Mouse (Mus musculus): ENCODE measurements around the gene Scaf8. TPM values are rescaled to one million over a fixed set of nuclear protein-coding genes. Genes with fewer than 3 reads are reported as not detected.
"Not testable (repeated sequence)": the region's sequence is repeated elsewhere in the genome, so short reads cannot be mapped to it uniquely, and the experiment has no call there.

Gene Scaf8
- polyA plus RNA-seq (2014; fragmentation: Nextera tagmentation; extraction: Ambion mirVana) = 28.7 and 32.7 TPM in 2 replicates

GRCm38 (mm10) chr17:3114720-3115379 lies at the start of gene Scaf8:
Scaf8 (plus strand) TSS chr17:3114972.
- Histone ChIP-seq H3K4me1 (ENCODE audit: control insufficient read depth, insufficient read depth, low read length) (no peaks in the 10 kb centered on the region), H3K4me2 (ENCODE audit: low read depth, severe bottlenecking) (peak within 1 kb of the TSS; percentile 66), H3K27ac (replicated peaks; ENCODE audit: low read depth, low read length) (peak within 1 kb of the TSS; percentile 99), H3K36me3 (ENCODE audit: control insufficient read depth, insufficient read depth, low read length) (no peaks in the 10 kb centered on the region), H3K9ac (ENCODE audit: low read length) (peak within 1 kb of the TSS; percentile 97), H3K27me3 (ENCODE audit: control insufficient read depth, insufficient read depth, low read length) (no peaks in the 10 kb centered on the region), H3K9me3 (ENCODE audit: control insufficient read depth, low read length) (no peaks in the 10 kb centered on the region), H3K4me3 (ENCODE audit: low read depth, low read length) (peak within 1 kb of the TSS; percentile 89)
- DNase-seq (ENCODE audit: low spot score) (peak; percentile 93), ATAC-seq (ENCODE audit: insufficient number of reproducible peaks, low FRiP score, low TSS enrichment, low read depth) (peak; percentile 95)
- WGBS = under 1% methylated on average over 78 of the region's 91 CpGs

GRCm38 (mm10) chr17:3075166-3075872 lies 39.5 kb upstream of the Scaf8 start:
- DNase-seq (ENCODE audit: low spot score) (no peak), ATAC-seq (ENCODE audit: insufficient number of reproducible peaks, low FRiP score, low TSS enrichment, low read depth) (no peak)
- Histone ChIP-seq H3K36me3 (ENCODE audit: control insufficient read depth, insufficient read depth, low read length) (peaks cover 11% of the 10 kb centered on the region), H3K27ac (replicated peaks; ENCODE audit: low read depth, low read length) (no peak overlapping the region), H3K4me3 (ENCODE audit: low read depth, low read length) (no peak overlapping the region), H3K27me3 (ENCODE audit: control insufficient read depth, insufficient read depth, low read length) (no peaks in the 10 kb centered on the region), H3K4me1 (ENCODE audit: control insufficient read depth, insufficient read depth, low read length) (no peaks in the 10 kb centered on the region), H3K9me3 (ENCODE audit: control insufficient read depth, low read length) (0 out of 2 replicates have a peak, but pooled peaks cover 4% of the 10 kb centered on the region), H3K4me2 (ENCODE audit: low read depth, severe bottlenecking) (no peak overlapping the region), H3K9ac (ENCODE audit: low read length) (no peak overlapping the region)
- 96% methylated on average over 9 of the region's 9 CpGs for WGBS

GRCm38 (mm10) chr17:3075873-3076245 lies 38.9 kb upstream of the Scaf8 start:
- Histone ChIP-seq H3K4me2 (ENCODE audit: low read depth, severe bottlenecking) (no peak overlapping the region), H3K27me3 (ENCODE audit: control insufficient read depth, insufficient read depth, low read length) (no peaks in the 10 kb centered on the region), H3K4me1 (ENCODE audit: control insufficient read depth, insufficient read depth, low read length) (no peaks in the 10 kb centered on the region), H3K36me3 (ENCODE audit: control insufficient read depth, insufficient read depth, low read length) (peaks cover 11% of the 10 kb centered on the region), H3K4me3 (ENCODE audit: low read depth, low read length) (no peak overlapping the region), H3K27ac (replicated peaks; ENCODE audit: low read depth, low read length) (no peak overlapping the region), H3K9me3 (ENCODE audit: control insufficient read depth, low read length) (0 out of 2 replicates have a peak, but pooled peaks cover 4% of the 10 kb centered on the region), H3K9ac (ENCODE audit: low read length) (no peak overlapping the region)
- 90% methylated on average over 4 of the region's 4 CpGs for WGBS
- no peak for DNase-seq (ENCODE audit: low spot score)
- no peak for ATAC-seq (ENCODE audit: insufficient number of reproducible peaks, low FRiP score, low TSS enrichment, low read depth)

- H3K4me2 ChIP-seq (ENCODE audit: low read depth, severe bottlenecking); H3K9ac ChIP-seq (ENCODE audit: low read length); H3K36me3 ChIP-seq (ENCODE audit: control insufficient read depth, insufficient read depth, low read length); H3K4me1 ChIP-seq (ENCODE audit: control insufficient read depth, insufficient read depth, low read length); H3K27ac ChIP-seq (replicated peaks; ENCODE audit: low read depth, low read length); H3K27me3 ChIP-seq (ENCODE audit: control insufficient read depth, insufficient read depth, low read length); DNase-seq (ENCODE audit: low spot score); ATAC-seq (ENCODE audit: insufficient number of reproducible peaks, low FRiP score, low TSS enrichment, low read depth); H3K4me3 ChIP-seq (ENCODE audit: low read depth, low read length); H3K9me3 ChIP-seq (ENCODE audit: control insufficient read depth, low read length): not testable (repeated sequence)
- WGBS = 90% methylated on average over 9 of the region's 9 CpGs
Measured at GRCm38 (mm10) chr17:3077936-3078335, 36.8 kb upstream of the Scaf8 start.

- H3K9me3 ChIP-seq (ENCODE audit: control insufficient read depth, low read length); H3K4me1 ChIP-seq (ENCODE audit: control insufficient read depth, insufficient read depth, low read length); H3K4me2 ChIP-seq (ENCODE audit: low read depth, severe bottlenecking); H3K36me3 ChIP-seq (ENCODE audit: control insufficient read depth, insufficient read depth, low read length); H3K27ac ChIP-seq (replicated peaks; ENCODE audit: low read depth, low read length); H3K27me3 ChIP-seq (ENCODE audit: control insufficient read depth, insufficient read depth, low read length); H3K4me3 ChIP-seq (ENCODE audit: low read depth, low read length); ATAC-seq (ENCODE audit: insufficient number of reproducible peaks, low FRiP score, low TSS enrichment, low read depth); H3K9ac ChIP-seq (ENCODE audit: low read length); DNase-seq (ENCODE audit: low spot score): not testable (repeated sequence)
- 89% methylated on average over 7 of the region's 9 CpGs for WGBS
Measured at GRCm38 (mm10) chr17:3080587-3081349, 34.0 kb upstream of the Scaf8 start.

- H3K27me3 ChIP-seq (ENCODE audit: control insufficient read depth, insufficient read depth, low read length); H3K4me1 ChIP-seq (ENCODE audit: control insufficient read depth, insufficient read depth, low read length); H3K36me3 ChIP-seq (ENCODE audit: control insufficient read depth, insufficient read depth, low read length); H3K9me3 ChIP-seq (ENCODE audit: control insufficient read depth, low read length); H3K9ac ChIP-seq (ENCODE audit: low read length); H3K27ac ChIP-seq (replicated peaks; ENCODE audit: low read depth, low read length); DNase-seq (ENCODE audit: low spot score); H3K4me2 ChIP-seq (ENCODE audit: low read depth, severe bottlenecking); H3K4me3 ChIP-seq (ENCODE audit: low read depth, low read length): not testable (repeated sequence)
- ATAC-seq (ENCODE audit: insufficient number of reproducible peaks, low FRiP score, low TSS enrichment, low read depth) = peak; percentile 51
- 90% methylated on average over 1 of the region's 3 CpGs for WGBS
Measured at GRCm38 (mm10) chr17:3081512-3082100, 33.2 kb upstream of the Scaf8 start.

GRCm38 (mm10) chr17:3082125-3082755 lies 32.5 kb upstream of the Scaf8 start:
- H3K9me3 ChIP-seq (ENCODE audit: control insufficient read depth, low read length); H3K27me3 ChIP-seq (ENCODE audit: control insufficient read depth, insufficient read depth, low read length); H3K4me1 ChIP-seq (ENCODE audit: control insufficient read depth, insufficient read depth, low read length); H3K9ac ChIP-seq (ENCODE audit: low read length); H3K27ac ChIP-seq (replicated peaks; ENCODE audit: low read depth, low read length); H3K4me2 ChIP-seq (ENCODE audit: low read depth, severe bottlenecking); H3K4me3 ChIP-seq (ENCODE audit: low read depth, low read length); H3K36me3 ChIP-seq (ENCODE audit: control insufficient read depth, insufficient read depth, low read length): not testable (repeated sequence)
- 74% methylated on average over 6 of the region's 9 CpGs for WGBS
- DNase-seq (ENCODE audit: low spot score) = peak; percentile 55
- ATAC-seq (ENCODE audit: insufficient number of reproducible peaks, low FRiP score, low TSS enrichment, low read depth) = peak; percentile 75

All from limb, embryonic 11.5 days (tissue).